Mouse (Mus musculus) monocyte, adult 5-6 weeks (primary cell): ENCODE results near the gene Nhp2. TPM values are rescaled to one million over a fixed set of nuclear protein-coding genes. Genes with fewer than 3 reads are reported as not detected.
"Not testable (repeated sequence)": the region's sequence is repeated elsewhere in the genome, so short reads cannot be mapped to it uniquely, and the experiment has no call there.

Experiments used
- ATAC-seq: fragments of 153-309, 156-312 bp; replicated peaks from 2 replicates; pipeline ENCODE4 v1.8.0; 2017; ENCODE audit warnings: mild to moderate bottlenecking; ENCODE audit not compliant: low TSS enrichment, insufficient number of reproducible peaks, severe bottlenecking, poor library complexity, low FRiP score
- total RNA-seq: library from RNA; stranded (forward); fragments of 200-1000, 200-491, 200-594 nt; gene quantifications from 3 replicates; pipeline ENCODE4 v1.2.3, GENCODE M21; 2017

Gene Nhp2
- total RNA-seq, 1 experiment from 2014 or later = 37.2 TPM

- ATAC-seq = no peak
Observed at GRCm38 (mm10) chr11:51602253-51602652, 17.3 kb upstream of the Nhp2 start.

GRCm38 (mm10) chr11:51605602-51606446 lies 13.7 kb upstream of the Nhp2 start:
- ATAC-seq = peak; percentile 53

GRCm38 (mm10) chr11:51606447-51607095 lies 13.0 kb upstream of the Nhp2 start, which contains the start of gene Hnrnpab:
TSS of gene Hnrnpab (minus strand) at chr11:51606847.
- ATAC-seq = peak; percentile 95

- no peak; the same call in 1 of the 2 replicates for ATAC-seq
Observed at GRCm38 (mm10) chr11:51607096-51607738, 12.3 kb upstream of the Nhp2 start.

- no peak for ATAC-seq
Observed at GRCm38 (mm10) chr11:51609266-51609909, 10.1 kb upstream of the Nhp2 start.

- not testable (repeated sequence) for ATAC-seq
Observed at GRCm38 (mm10) chr11:51609940-51610339, 9.6 kb upstream of the Nhp2 start.

- no peak for ATAC-seq
Observed at GRCm38 (mm10) chr11:51614256-51614655, 5.3 kb upstream of the Nhp2 start.

GRCm38 (mm10) chr11:51615129-51615528 lies 4.4 kb upstream of the Nhp2 start:
- ATAC-seq = no peak

GRCm38 (mm10) chr11:51615601-51616000 lies 3.9 kb upstream of the Nhp2 start:
- ATAC-seq = peak; percentile 74

- not testable (repeated sequence) for ATAC-seq
Observed at GRCm38 (mm10) chr11:51616113-51616512, 3.4 kb upstream of the Nhp2 start.

- ATAC-seq = peak; percentile 59
Observed at GRCm38 (mm10) chr11:51617693-51618092, 1.8 kb upstream of the Nhp2 start.

GRCm38 (mm10) chr11:51618894-51619408 lies 584 bp upstream of the Nhp2 start:
- no peak for ATAC-seq

GRCm38 (mm10) chr11:51620084-51620483 lies 549 bp downstream of the Nhp2 start:
- no peak for ATAC-seq

- no peak for ATAC-seq
Observed at GRCm38 (mm10) chr11:51621776-51622175, 2.2 kb downstream of the Nhp2 start.

- no peak for ATAC-seq
Observed at GRCm38 (mm10) chr11:51622971-51623491, 3.5 kb downstream of the Nhp2 start.

GRCm38 (mm10) chr11:51625187-51625820 lies 5.8 kb downstream of the Nhp2 start:
- no peak for ATAC-seq

- ATAC-seq = no peak
Observed at GRCm38 (mm10) chr11:51627425-51627824, 7.9 kb downstream of the Nhp2 start.

- ATAC-seq = no peak
Observed at GRCm38 (mm10) chr11:51627907-51628306, 8.4 kb downstream of the Nhp2 start.
